Mouse (Mus musculus) hindbrain, embryonic 14.5 days (tissue): ENCODE data around the gene Pipox. TPM values are rescaled to one million over a fixed set of nuclear protein-coding genes. Genes with fewer than 3 reads are reported as not detected.
A peak's percentile ranks its signal among the peaks of the same experiment; 100 is the strongest.

Source experiments
- ATAC-seq: fragments of 200-750 bp; cut with Nextera tagmentation; 2 replicates; pipeline ENCODE4 v1.8.0; 2017; ENCODE audit warnings: moderate number of reproducible peaks, mild to moderate bottlenecking, moderate TSS enrichment, moderate library complexity; ENCODE audit not compliant: low FRiP score
- DNase-seq: peaks from one replicate; pipeline ENCODE4 v3.0.0-alpha.2; 2015; ENCODE audit warnings: low spot score
- H3K27ac ChIP-seq: fragments of 300-500 bp; sonication (generic); 2 replicates; pipeline ENCODE4 v1.5.1; 2014; ENCODE audit warnings: mild to moderate bottlenecking, moderate library complexity
- H3K27me3 ChIP-seq: fragments of 300-500 bp; sonication (generic); 2 replicates; pipeline ENCODE4 v1.6.1; 2014; ENCODE audit warnings: mild to moderate bottlenecking, low read length, mixed read lengths; ENCODE audit not compliant: control insufficient read depth, insufficient read depth
- H3K36me3 ChIP-seq: fragments of 300-500 bp; sonication (generic); replicated peaks from 2 replicates; pipeline ENCODE4 v1.6.1; 2014; ENCODE audit not compliant: control insufficient read depth, insufficient read depth
- H3K4me1 ChIP-seq: fragments of 300-500 bp; sonication (generic); replicated peaks from 2 replicates; pipeline ENCODE4 v1.6.1; 2014; ENCODE audit warnings: antibody characterized with exemption, low read length, mixed read lengths; ENCODE audit not compliant: control insufficient read depth, insufficient read depth
- H3K4me2 ChIP-seq: fragments of 300-500 bp; sonication (generic); replicated peaks from 2 replicates; pipeline ENCODE4 v1.6.1; 2014; ENCODE audit warnings: mild to moderate bottlenecking, moderate library complexity
- H3K4me3 ChIP-seq: fragments of 300-500 bp; sonication (generic); replicated peaks from 2 replicates; pipeline ENCODE4 v1.5.1; 2014; ENCODE audit warnings: mild to moderate bottlenecking, low read length
- H3K9ac ChIP-seq: fragments of 300-500 bp; sonication (generic); 2 replicates; pipeline ENCODE4 v1.6.1; 2014
- H3K9me3 ChIP-seq: fragments of 300-500 bp; sonication (generic); 2 replicates; pipeline ENCODE4 v1.6.1; 2016; ENCODE audit warnings: low read length; ENCODE audit not compliant: control insufficient read depth
- WGBS: fragments of 180-500 bp; shearing (Covaris S2); extraction: QIAGEN DNeasy Blood & Tissue Kit; methylation state at CpG from one replicate; pipeline ENCODE4 v1.1.7; 2014; 5-methylcytosine and 5-hydroxymethylcytosine counted together
- polyA plus RNA-seq: library from polyadenylated mRNA; unstranded; fragments of >200 nt; fragmentation: Nextera tagmentation; extraction: Ambion mirVana; gene quantifications from 2 replicates; pipeline ENCODE4 v1.2.1, GENCODE M21; 2014

Gene Pipox
- polyA plus RNA-seq, 1 experiment from 2014 or later = 2.8 TPM

DNA sequence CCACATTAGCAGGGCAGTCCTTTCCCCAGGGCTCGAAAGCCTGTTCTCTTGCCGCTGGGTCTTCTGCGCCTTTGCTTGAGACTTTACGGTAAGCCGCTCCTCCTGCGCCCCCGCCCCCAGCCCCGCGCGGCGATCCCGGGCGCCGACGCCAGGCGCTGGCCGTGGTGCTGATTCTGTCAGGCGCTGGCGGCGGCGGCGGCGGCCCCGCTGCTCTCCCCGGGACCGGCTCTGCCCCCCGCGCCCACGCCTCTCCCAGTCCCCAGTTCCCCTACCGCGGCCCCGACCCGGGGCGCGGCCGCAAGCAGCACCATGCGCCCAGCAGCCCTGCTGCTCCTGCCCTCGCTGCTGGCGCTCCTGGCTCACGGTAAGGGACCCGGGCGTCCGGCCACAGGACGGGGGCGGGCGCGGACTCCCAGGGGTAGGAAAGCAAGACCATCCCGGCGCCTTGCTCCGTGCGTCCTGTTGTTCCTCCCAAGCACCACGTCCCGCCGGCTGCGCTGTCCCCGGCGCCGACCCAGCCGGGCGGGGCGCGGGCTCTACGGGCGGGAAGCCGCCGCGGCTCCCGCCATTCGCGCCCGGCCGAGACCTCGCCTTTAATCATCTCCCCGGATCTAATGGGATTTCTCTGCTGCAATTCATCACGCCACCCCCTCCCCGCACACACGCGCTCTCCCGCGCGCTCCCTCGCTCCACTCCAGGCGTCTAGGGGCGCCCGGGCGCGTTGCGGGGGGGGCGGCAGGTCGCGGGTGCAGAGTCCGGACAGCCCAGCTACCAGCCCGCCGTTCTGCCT, 37.0 kb upstream of the Pipox start, which contains the start of gene Sez6:
Sez6 (plus strand) TSS at position 50 of the 790 bp plus-strand sequence.
- H3K4me3 ChIP-seq = peak within 1 kb of the TSS; percentile 81
- peak within 1 kb of the TSS; percentile 87 for H3K4me2 ChIP-seq
- H3K27me3 ChIP-seq = peaks cover 12% of the 10 kb centered on the region
- peak; percentile 84 for DNase-seq
- no peaks in the 10 kb centered on the region for H3K9me3 ChIP-seq
- H3K36me3 ChIP-seq = no peaks in the 10 kb centered on the region
- ATAC-seq = peak; percentile 74
- H3K4me1 ChIP-seq = peaks cover 57% of the 10 kb centered on the region
- WGBS = under 1% methylated on average over 78 of the region's 94 CpGs
- H3K27ac ChIP-seq = peak within 1 kb of the TSS; percentile 94
- H3K9ac ChIP-seq = peak within 1 kb of the TSS; percentile 95

DNA sequence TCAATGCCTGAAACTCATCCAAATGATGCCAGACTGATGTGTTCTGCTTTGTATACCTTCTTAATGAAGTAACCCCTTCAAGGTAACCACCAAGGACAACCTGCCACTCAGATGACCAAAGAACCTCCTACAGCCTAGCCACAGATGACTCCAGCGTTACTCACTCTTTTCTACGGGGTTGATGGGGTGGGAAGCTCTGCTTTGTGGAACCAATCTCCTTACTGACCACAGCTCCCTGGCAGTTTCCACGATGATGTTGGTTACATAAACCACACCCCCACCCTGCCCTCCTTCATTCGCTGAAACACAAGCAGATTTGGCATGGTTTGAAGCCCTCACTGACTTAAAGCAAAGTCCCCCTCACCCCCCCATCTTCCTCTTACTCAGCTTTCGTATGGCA, 33.9 kb upstream of the Pipox start:
- Histone ChIP-seq H3K9me3 (no peaks in the 10 kb centered on the region), H3K4me1 (peaks cover 43% of the 10 kb centered on the region), H3K9ac (no peak overlapping the region), H3K27ac (no peak overlapping the region), H3K4me2 (no peak overlapping the region), H3K27me3 (peaks cover 12% of the 10 kb centered on the region), H3K4me3 (no peak overlapping the region), H3K36me3 (no peaks in the 10 kb centered on the region)
- DNase-seq (no peak), ATAC-seq (no peak)
- 73% methylated on average over 5 of the region's 5 CpGs for WGBS

DNA sequence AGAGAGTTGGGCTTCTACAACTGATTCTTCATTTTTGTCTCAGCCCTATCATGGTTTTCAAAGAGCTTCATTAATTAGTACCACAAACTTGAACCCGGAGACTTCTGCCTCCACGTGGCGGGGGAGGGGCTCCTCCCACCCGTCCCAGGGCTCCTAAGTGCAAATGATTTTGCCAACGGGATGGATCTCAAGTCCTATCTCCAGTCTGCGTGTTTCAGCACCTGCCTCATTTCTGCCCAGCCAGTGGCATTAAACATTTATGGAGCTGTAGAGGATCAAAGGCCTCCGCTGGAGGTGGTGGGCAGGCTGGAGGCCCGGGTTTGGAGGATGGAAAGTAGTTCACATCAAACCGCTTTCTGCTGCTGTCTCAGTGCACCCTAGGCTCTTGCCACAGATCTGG, 32.8 kb upstream of the Pipox start:
- H3K27ac ChIP-seq = peak overlapping the region; percentile 55; the same call in 1 of the 2 replicates
- H3K27me3 ChIP-seq = peaks cover 4% of the 10 kb centered on the region
- no peak overlapping the region for H3K9ac ChIP-seq
- DNase-seq (no peak), ATAC-seq (no peak)
- WGBS = 18% methylated on average over 9 of the region's 9 CpGs
- H3K4me2 ChIP-seq = no peak overlapping the region
- H3K9me3 ChIP-seq = no peaks in the 10 kb centered on the region
- no peaks in the 10 kb centered on the region for H3K36me3 ChIP-seq
- peaks cover 35% of the 10 kb centered on the region for H3K4me1 ChIP-seq
- no peak overlapping the region for H3K4me3 ChIP-seq

DNA sequence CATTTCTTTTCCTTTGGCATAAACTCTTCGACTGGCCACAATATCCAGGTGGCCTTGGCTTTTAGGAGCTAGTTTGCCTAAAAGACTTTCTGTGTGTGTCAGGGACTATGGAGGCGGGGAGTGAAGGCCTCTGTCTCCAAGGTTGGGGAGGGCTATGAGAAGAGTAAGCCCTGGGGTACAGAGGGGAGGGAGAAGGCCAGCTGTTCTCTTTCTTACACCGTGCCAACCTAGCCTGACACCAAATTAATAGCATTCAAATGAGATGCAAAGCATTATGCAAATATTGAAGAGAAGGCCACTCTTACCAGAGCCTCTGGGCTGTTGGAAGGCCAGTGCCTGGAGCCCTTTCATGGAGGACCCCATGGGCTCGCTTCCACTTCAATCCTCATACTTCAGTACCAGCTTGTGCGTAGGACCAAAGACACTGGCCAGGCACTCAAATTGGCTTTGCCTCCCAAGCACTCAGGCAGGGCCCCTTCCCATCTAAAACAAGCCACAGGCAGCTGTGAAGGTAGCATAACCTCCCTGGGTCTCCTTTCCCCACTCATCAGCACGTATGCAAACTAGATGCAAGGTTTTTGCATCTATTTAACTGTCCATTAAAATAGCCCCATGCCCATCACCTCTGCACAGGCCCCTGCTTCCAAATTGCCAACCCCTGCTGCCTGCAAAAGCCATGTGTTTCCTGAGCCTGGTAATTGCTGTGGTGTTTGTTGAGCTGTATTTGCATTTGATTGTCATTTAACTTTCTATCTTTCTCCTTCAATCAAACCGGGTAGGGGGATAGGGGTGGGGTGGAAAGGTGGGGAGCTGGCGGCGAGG, 32.2 kb upstream of the Pipox start:
- H3K27me3 ChIP-seq = peaks cover 4% of the 10 kb centered on the region
- H3K4me3 ChIP-seq = no peak overlapping the region
- no peaks in the 10 kb centered on the region for H3K9me3 ChIP-seq
- ATAC-seq (peak; percentile 78), DNase-seq (no peak)
- H3K36me3 ChIP-seq = no peaks in the 10 kb centered on the region
- H3K9ac ChIP-seq = no peak overlapping the region
- WGBS = 21% methylated on average over 9 of the region's 9 CpGs
- no peak overlapping the region for H3K4me2 ChIP-seq
- peaks cover 35% of the 10 kb centered on the region for H3K4me1 ChIP-seq
- peak overlapping the region; percentile 55 for H3K27ac ChIP-seq

DNA sequence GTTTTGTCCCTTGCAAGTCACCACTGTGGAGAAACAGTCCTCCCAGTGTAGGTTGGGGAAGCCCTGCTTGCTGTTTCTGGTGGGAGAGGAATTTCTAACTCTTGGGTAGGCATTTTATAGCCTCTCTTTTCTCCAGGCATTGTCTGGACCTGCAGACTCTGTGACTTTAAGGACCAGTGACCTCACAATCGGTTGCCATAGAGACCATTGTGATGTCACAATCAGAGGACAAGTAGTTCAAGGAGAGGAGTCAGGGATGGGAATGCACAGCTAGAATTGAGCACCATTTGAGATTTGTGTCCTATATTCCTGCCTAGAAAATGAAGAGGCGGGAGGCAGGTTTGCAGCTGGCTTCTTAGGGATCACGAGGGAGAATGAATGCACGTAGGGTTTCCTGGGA, 29.4 kb upstream of the Pipox start:
- Histone ChIP-seq H3K4me1 (peaks cover 23% of the 10 kb centered on the region), H3K36me3 (no peaks in the 10 kb centered on the region), H3K9ac (no peak overlapping the region), H3K27ac (no peak overlapping the region), H3K27me3 (no peaks in the 10 kb centered on the region), H3K9me3 (no peaks in the 10 kb centered on the region), H3K4me3 (no peak overlapping the region), H3K4me2 (no peak overlapping the region)
- no peak for DNase-seq
- no peak for ATAC-seq
- WGBS = 56% methylated on average over 4 of the region's 4 CpGs

DNA sequence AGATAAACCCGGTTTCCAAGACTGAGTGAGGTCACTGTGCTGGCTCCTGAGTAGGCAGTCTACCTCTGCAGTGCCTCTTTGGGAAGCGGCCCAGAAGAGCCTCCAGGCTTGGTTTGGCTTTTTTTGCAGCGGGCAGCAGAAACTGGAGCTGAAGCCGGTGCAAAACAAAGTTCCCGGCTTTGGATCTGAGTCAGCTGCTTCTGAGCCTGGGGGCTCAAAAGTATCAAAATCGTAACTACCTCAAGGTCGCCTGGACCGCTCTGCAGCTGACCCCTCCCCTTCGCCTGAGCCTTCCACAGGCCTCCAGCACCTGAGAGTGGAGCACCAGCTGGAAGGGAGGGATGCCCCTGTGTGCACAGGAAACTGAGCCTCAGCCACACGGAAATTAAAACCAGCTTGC, 23.3 kb upstream of the Pipox start:
- H3K4me2 ChIP-seq = no peak overlapping the region
- H3K36me3 ChIP-seq = no peaks in the 10 kb centered on the region
- no peak overlapping the region for H3K4me3 ChIP-seq
- peaks cover 25% of the 10 kb centered on the region for H3K4me1 ChIP-seq
- H3K27me3 ChIP-seq = peaks cover 12% of the 10 kb centered on the region; the same call in 1 of the 2 replicates
- no peak for ATAC-seq
- WGBS = 57% methylated on average over 10 of the region's 10 CpGs
- no peak overlapping the region for H3K27ac ChIP-seq
- H3K9me3 ChIP-seq = no peaks in the 10 kb centered on the region
- DNase-seq = no peak
- no peak overlapping the region for H3K9ac ChIP-seq

DNA sequence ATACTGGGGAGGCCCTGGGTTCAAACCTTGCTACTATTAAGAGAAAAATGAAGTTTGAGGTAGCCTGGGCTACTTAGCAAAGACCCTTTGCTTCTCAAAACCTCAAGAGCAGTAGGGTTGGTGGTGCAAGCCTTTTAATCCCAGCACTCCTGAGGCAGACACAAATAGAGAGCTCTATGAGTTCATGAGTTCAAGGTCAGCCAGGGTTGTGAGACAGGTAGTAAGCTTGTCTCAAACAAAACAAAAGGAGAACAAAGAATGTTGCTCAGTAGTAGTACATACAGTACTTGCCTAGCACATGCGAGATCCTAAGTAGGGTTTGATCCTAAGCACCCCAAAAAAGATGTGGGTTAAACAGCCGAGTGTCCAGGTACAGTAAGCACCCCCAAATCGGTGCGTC, 22.8 kb upstream of the Pipox start:
- Histone ChIP-seq H3K9ac (no peak overlapping the region), H3K36me3 (no peaks in the 10 kb centered on the region), H3K4me3 (no peak overlapping the region), H3K4me2 (no peak overlapping the region), H3K4me1 (peaks cover 25% of the 10 kb centered on the region), H3K27ac (no peak overlapping the region), H3K9me3 (no peaks in the 10 kb centered on the region), H3K27me3 (peaks cover 12% of the 10 kb centered on the region; the same call in 1 of the 2 replicates)
- no peak for DNase-seq
- 84% methylated on average over 4 of the region's 4 CpGs for WGBS
- ATAC-seq = no peak

DNA sequence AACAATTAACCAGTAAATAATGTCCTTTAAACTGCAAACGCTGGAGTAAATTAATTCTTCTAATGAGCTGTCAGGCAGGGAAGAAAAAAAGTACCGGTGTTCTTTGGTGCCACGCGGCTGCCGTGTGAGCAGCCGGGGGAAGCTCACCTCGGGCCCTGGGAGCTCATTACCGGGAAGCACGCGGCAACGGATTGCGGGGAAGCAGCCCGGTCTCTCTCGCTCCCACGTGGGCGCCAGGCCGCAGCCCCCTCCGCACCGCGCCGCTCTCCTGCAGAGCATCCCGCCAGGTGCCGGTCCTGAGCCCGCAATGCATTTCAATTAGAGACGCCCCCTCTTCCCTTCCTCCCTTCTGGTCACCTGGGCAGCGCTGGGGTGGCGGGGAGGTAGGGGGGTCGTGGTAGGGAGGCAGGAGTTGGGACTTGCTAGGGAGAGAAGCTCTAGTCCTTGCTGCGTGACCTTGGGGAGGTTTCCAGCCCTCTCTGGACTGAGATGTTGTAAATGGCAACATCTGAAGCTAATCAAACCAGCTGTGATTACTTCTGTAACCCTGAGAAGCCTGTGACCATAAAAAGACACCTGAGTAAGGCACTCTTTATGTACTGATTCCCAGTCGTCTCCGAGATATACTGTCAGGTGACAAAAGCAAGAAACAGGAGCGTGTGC, 20.8 kb upstream of the Pipox start:
- ATAC-seq = no peak
- DNase-seq = no peak
- no peaks in the 10 kb centered on the region for H3K9me3 ChIP-seq
- H3K4me3 ChIP-seq = peak overlapping the region; percentile 7; the same call in 1 of the 2 replicates
- 3% methylated on average over 31 of the region's 32 CpGs for WGBS
- peak overlapping the region; percentile 42 for H3K4me2 ChIP-seq
- H3K9ac ChIP-seq = peak overlapping the region; percentile 46
- no peaks in the 10 kb centered on the region for H3K36me3 ChIP-seq
- peak overlapping the region; percentile 68 for H3K27ac ChIP-seq
- H3K27me3 ChIP-seq = peaks cover 12% of the 10 kb centered on the region; the same call in 1 of the 2 replicates
- peaks cover 28% of the 10 kb centered on the region for H3K4me1 ChIP-seq

DNA sequence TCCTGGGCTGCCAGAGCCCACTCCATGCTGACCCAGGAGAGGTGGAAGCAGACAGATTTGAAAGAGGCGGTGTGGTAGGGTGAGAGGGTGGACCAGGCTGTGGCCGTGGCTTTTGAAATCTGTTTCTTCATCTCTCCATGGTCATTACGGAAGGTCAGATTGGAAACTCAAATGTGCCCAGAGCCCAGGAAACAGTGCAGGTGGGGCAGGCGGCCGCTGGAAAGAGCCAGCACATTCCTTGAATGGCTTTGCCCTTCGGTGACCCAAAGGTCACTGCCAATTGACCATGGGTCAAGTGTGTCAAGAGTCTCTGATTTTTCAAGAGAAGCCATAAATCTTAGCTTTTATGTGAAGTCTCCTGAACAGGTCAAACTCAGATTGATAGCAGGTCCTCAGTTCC, 19.6 kb upstream of the Pipox start:
- no peak overlapping the region for H3K9ac ChIP-seq
- 28% methylated on average over 6 of the region's 6 CpGs for WGBS
- H3K4me1 ChIP-seq = peaks cover 28% of the 10 kb centered on the region
- no peak for ATAC-seq
- no peak overlapping the region for H3K27ac ChIP-seq
- no peak overlapping the region for H3K4me3 ChIP-seq
- no peaks in the 10 kb centered on the region for H3K9me3 ChIP-seq
- no peak overlapping the region for H3K4me2 ChIP-seq
- H3K27me3 ChIP-seq = peaks cover 12% of the 10 kb centered on the region; the same call in 1 of the 2 replicates
- H3K36me3 ChIP-seq = no peaks in the 10 kb centered on the region
- no peak for DNase-seq
